Mouse (Mus musculus) ES-Bruce4 (cell line): ENCODE measurements around the gene Hsd17b13. TPM values are rescaled to one million over a fixed set of nuclear protein-coding genes. Genes with fewer than 3 reads are reported as not detected.
A peak's percentile ranks its signal among the peaks of the same experiment; 100 is the strongest.

Experiments used
- H3K27ac ChIP-seq: 2 replicates; pipeline ENCODE4 v1.5.1; 2012; ENCODE audit warnings: low read length, inconsistent platforms; ENCODE audit not compliant: insufficient read depth
- H3K27me3 ChIP-seq: 2 replicates; pipeline ENCODE4 v1.6.1; 2012; ENCODE audit warnings: mild to moderate bottlenecking, low read length, inconsistent platforms; ENCODE audit not compliant: control insufficient read depth, poor library complexity, insufficient read depth, severe bottlenecking
- H3K36me3 ChIP-seq: 2 replicates; pipeline ENCODE4 v1.6.1; 2012; ENCODE audit warnings: inconsistent platforms, mild to moderate bottlenecking, low read length, moderate library complexity; ENCODE audit not compliant: control insufficient read depth, poor library complexity, insufficient read depth, severe bottlenecking
- H3K4me1 ChIP-seq: one replicate; pipeline ENCODE4 v1.8.1; 2011; ENCODE audit warnings: low read length; ENCODE audit not compliant: control insufficient read depth, insufficient read depth
- H3K4me3 ChIP-seq: 2 replicates; pipeline ENCODE4 v1.5.1; 2011; ENCODE audit warnings: low read depth, mild to moderate bottlenecking, low read length
- H3K9ac ChIP-seq: 2 replicates; pipeline ENCODE4 v1.6.1; 2012; ENCODE audit warnings: low read depth, mild to moderate bottlenecking, inconsistent platforms; ENCODE audit not compliant: poor library complexity, severe bottlenecking
- H3K9me3 ChIP-seq: replicated peaks from 2 replicates; pipeline ENCODE4 v1.6.1; 2012; ENCODE audit warnings: mild to moderate bottlenecking, low read length, inconsistent platforms; ENCODE audit not compliant: control insufficient read depth, poor library complexity, insufficient read depth, severe bottlenecking
- CTCF ChIP-seq: IDR thresholded peaks from one replicate; pipeline ENCODE4 v1.8.1; 2011; ENCODE audit warnings: low read depth, low read length
- EP300 ChIP-seq: IDR thresholded peaks from 2 replicates; pipeline ENCODE4 v1.6.1; 2011; ENCODE audit warnings: low read depth, low read length; ENCODE audit not compliant: insufficient read depth
- POLR2A ChIP-seq: IDR thresholded peaks from one replicate; pipeline ENCODE4 v1.8.1; 2011; ENCODE audit warnings: low read length; ENCODE audit not compliant: insufficient read depth
- polyA plus RNA-seq: library from polyadenylated mRNA; stranded (reverse); fragments of >200 nt; gene quantifications from 2 replicates; pipeline ENCODE4 v1.2.4, GENCODE M21; 2011; ENCODE audit warnings: low read depth; ENCODE audit not compliant: missing spikeins, insufficient read depth, insufficient read length

The Hsd17b13 gene
- polyA plus RNA-seq, 1 experiment: not detected

- H3K36me3 ChIP-seq: no peaks in the 10 kb centered on the region
- no peaks in the 10 kb centered on the region for H3K27me3 ChIP-seq
- H3K4me1 ChIP-seq: peaks cover 6% of the 10 kb centered on the region
- TF ChIP-seq CTCF: no peak
- TF ChIP-seq EP300: peak; percentile 95
- peak; percentile 31 for TF ChIP-seq POLR2A
- peak within 1 kb of the TSS; percentile 62 for H3K9ac ChIP-seq
- H3K4me3 ChIP-seq: peak within 1 kb of the TSS; percentile 65
- H3K9me3 ChIP-seq: no peaks in the 10 kb centered on the region
- H3K27ac ChIP-seq: peak within 1 kb of the TSS; percentile 94
These were observed 44.6 kb upstream of the Hsd17b13 start, which contains the start of gene Hsd17b11 for GRCm38 (mm10) chr5:104021597-104022378. Gene Hsd17b11 (minus strand): TSS chr5:104021919.

- H3K9ac ChIP-seq: no peak overlapping the region
- H3K36me3 ChIP-seq: no peaks in the 10 kb centered on the region; the same call in none of the 2 replicates
- no peak overlapping the region for H3K4me3 ChIP-seq
- H3K27ac ChIP-seq: no peak overlapping the region
- no peaks in the 10 kb centered on the region for H3K9me3 ChIP-seq
- TF ChIP-seq CTCF (no peak), POLR2A (no peak), EP300 (no peak)
- no peaks in the 10 kb centered on the region for H3K4me1 ChIP-seq
- H3K27me3 ChIP-seq: no peaks in the 10 kb centered on the region
These were observed 34.2 kb upstream of the Hsd17b13 start for GRCm38 (mm10) chr5:104011419-104011818.

GRCm38 (mm10) chr5:104010261-104010660, 33.1 kb upstream of the Hsd17b13 start:
- Histone ChIP-seq H3K27me3 (no peaks in the 10 kb centered on the region), H3K27ac (no peak overlapping the region), H3K9ac (no peak overlapping the region), H3K4me3 (no peak overlapping the region), H3K4me1 (no peaks in the 10 kb centered on the region), H3K9me3 (no peaks in the 10 kb centered on the region), H3K36me3 (peaks cover under 1% of the 10 kb centered on the region; the same call in 1 of the 2 replicates)
- TF ChIP-seq CTCF: no peak
- no peak for TF ChIP-seq POLR2A
- TF ChIP-seq EP300: no peak

- Histone ChIP-seq H3K27me3 (no peaks in the 10 kb centered on the region), H3K9me3 (no peaks in the 10 kb centered on the region), H3K9ac (no peak overlapping the region), H3K27ac (no peak overlapping the region), H3K4me1 (no peaks in the 10 kb centered on the region), H3K36me3 (peaks cover 2% of the 10 kb centered on the region; the same call in 1 of the 2 replicates), H3K4me3 (no peak overlapping the region)
- TF ChIP-seq EP300 (no peak), POLR2A (no peak), CTCF (no peak)
These were observed 32.2 kb upstream of the Hsd17b13 start for GRCm38 (mm10) chr5:104009421-104009820.

GRCm38 (mm10) chr5:104007801-104008200, 30.6 kb upstream of the Hsd17b13 start:
- Histone ChIP-seq H3K9ac (no peak overlapping the region), H3K27ac (no peak overlapping the region), H3K36me3 (peaks cover 2% of the 10 kb centered on the region; the same call in 1 of the 2 replicates), H3K27me3 (no peaks in the 10 kb centered on the region), H3K4me1 (no peaks in the 10 kb centered on the region), H3K4me3 (no peak overlapping the region), H3K9me3 (no peaks in the 10 kb centered on the region)
- TF ChIP-seq CTCF (no peak), POLR2A (no peak), EP300 (no peak)

- Histone ChIP-seq H3K27me3 (no peaks in the 10 kb centered on the region), H3K9ac (no peak overlapping the region), H3K27ac (no peak overlapping the region), H3K4me3 (no peak overlapping the region), H3K9me3 (no peaks in the 10 kb centered on the region), H3K4me1 (no peaks in the 10 kb centered on the region), H3K36me3 (peaks cover 2% of the 10 kb centered on the region; the same call in 1 of the 2 replicates)
- TF ChIP-seq POLR2A (no peak), EP300 (no peak), CTCF (no peak)
These were observed 29.6 kb upstream of the Hsd17b13 start for GRCm38 (mm10) chr5:104006811-104007210.
